Mouse (Mus musculus) embryonic facial prominence, embryonic 11.5 days (tissue): ENCODE measurements around the gene Jmy. TPM values are rescaled to one million over a fixed set of nuclear protein-coding genes. Genes with fewer than 3 reads are reported as not detected.

Experiments
- ATAC-seq: fragments of 200-750 bp; cut with Nextera tagmentation; replicated peaks from 2 replicates; pipeline ENCODE4 v1.8.0; 2017; ENCODE audit warnings: low read depth; ENCODE audit not compliant: insufficient number of reproducible peaks, low FRiP score, low TSS enrichment
- DNase-seq: peaks from one replicate; pipeline ENCODE4 v3.0.0-alpha.2; 2015; ENCODE audit warnings: low spot score
- H3K27ac ChIP-seq: fragments of 300-500 bp; sonication (generic); replicated peaks from 2 replicates; pipeline ENCODE4 v1.5.1; 2014; ENCODE audit warnings: mild to moderate bottlenecking, low read depth, low read length, control low read depth
- H3K27me3 ChIP-seq: fragments of 300-500 bp; sonication (generic); 2 replicates; pipeline ENCODE4 v1.6.1; 2014; ENCODE audit warnings: mild to moderate bottlenecking, low read length, moderate library complexity, mixed read lengths; ENCODE audit not compliant: control insufficient read depth, insufficient read depth
- H3K36me3 ChIP-seq: fragments of 300-500 bp; sonication (generic); replicated peaks from 2 replicates; pipeline ENCODE4 v1.6.1; 2014; ENCODE audit warnings: low read depth, mild to moderate bottlenecking, low read length, moderate library complexity, mixed read lengths; ENCODE audit not compliant: control insufficient read depth, insufficient read depth
- H3K4me1 ChIP-seq: fragments of 300-500 bp; sonication (generic); 2 replicates; pipeline ENCODE4 v1.6.1; 2014; ENCODE audit warnings: low read length, mixed read lengths; ENCODE audit not compliant: control insufficient read depth, insufficient read depth
- H3K4me2 ChIP-seq: fragments of 300-500 bp; sonication (generic); 2 replicates; pipeline ENCODE4 v1.6.1; 2014; ENCODE audit warnings: low read depth, mild to moderate bottlenecking, control low read depth, low read length, moderate library complexity
- H3K4me3 ChIP-seq: fragments of 300-500 bp; sonication (generic); 2 replicates; pipeline ENCODE4 v1.5.1; 2014; ENCODE audit warnings: low read depth, low read length, control low read depth
- H3K9ac ChIP-seq: fragments of 300-500 bp; sonication (generic); replicated peaks from 2 replicates; pipeline ENCODE4 v1.6.1; 2014; ENCODE audit warnings: mild to moderate bottlenecking, control low read depth, low read length
- H3K9me3 ChIP-seq: fragments of 300-500 bp; sonication (generic); replicated peaks from 2 replicates; pipeline ENCODE4 v1.6.1; 2016; ENCODE audit warnings: mild to moderate bottlenecking, low read length, inconsistent platforms, mixed read lengths; ENCODE audit not compliant: control insufficient read depth
- WGBS: fragments of 180-500 bp; shearing (Covaris S2); extraction: QIAGEN DNeasy Blood & Tissue Kit; methylation state at CpG from one replicate; pipeline ENCODE4 v1.1.7; 2014; 5-methylcytosine and 5-hydroxymethylcytosine counted together
- polyA plus RNA-seq: library from polyadenylated mRNA; unstranded; fragments of >200 nt; fragmentation: Nextera tagmentation; extraction: Ambion mirVana; gene quantifications from 2 replicates; pipeline ENCODE4 v1.2.1, GENCODE M21; 2014

Gene Jmy
- polyA plus RNA-seq, 1 experiment from 2014 or later, result 4.3 TPM

DNA sequence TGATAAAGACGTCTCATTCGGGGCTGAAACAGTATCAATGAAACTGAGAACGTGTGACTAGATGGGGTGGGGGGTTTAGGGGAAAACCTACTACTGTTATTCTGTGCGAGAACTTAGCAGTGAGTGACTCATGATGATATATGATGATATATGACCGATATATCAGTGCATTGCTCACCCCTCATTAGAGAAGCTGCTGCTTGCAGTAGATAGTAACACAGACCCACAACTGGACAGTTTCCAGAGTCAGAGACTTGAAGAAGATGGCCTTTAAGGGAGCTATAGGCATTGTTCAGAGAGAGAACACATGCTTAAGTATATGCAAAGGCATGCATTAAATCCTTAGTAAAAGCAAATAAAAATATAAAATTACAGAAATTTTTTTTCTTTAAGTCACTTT lies 92.8 kb downstream of the Jmy start:
- 95% methylated on average over 5 of the region's 5 CpGs for WGBS
- Histone ChIP-seq H3K27ac (no peak overlapping the region), H3K4me2 (no peak overlapping the region), H3K9ac (no peak overlapping the region), H3K27me3 (no peaks in the 10 kb centered on the region), H3K4me1 (no peaks in the 10 kb centered on the region), H3K9me3 (no peaks in the 10 kb centered on the region), H3K4me3 (no peak overlapping the region), H3K36me3 (no peaks in the 10 kb centered on the region)
- DNase-seq (no peak), ATAC-seq (no peak)

GRCm38 (mm10) chr13:93401947-93402346 lies 97.7 kb downstream of the Jmy start:
- Histone ChIP-seq H3K36me3 (no peaks in the 10 kb centered on the region), H3K4me2 (no peak overlapping the region), H3K9me3 (no peaks in the 10 kb centered on the region), H3K4me3 (no peak overlapping the region), H3K4me1 (no peaks in the 10 kb centered on the region), H3K9ac (no peak overlapping the region), H3K27ac (no peak overlapping the region), H3K27me3 (no peaks in the 10 kb centered on the region)
- 92% methylated on average over 7 of the region's 7 CpGs for WGBS
- ATAC-seq (no peak), DNase-seq (no peak)

GRCm38 (mm10) chr13:93399710-93400216 lies 99.8 kb downstream of the Jmy start:
- no peak for ATAC-seq
- no peaks in the 10 kb centered on the region for H3K4me1 ChIP-seq

GRCm38 (mm10) chr13:93389242-93389625 lies 110.4 kb downstream of the Jmy start:
- DNase-seq (no peak), ATAC-seq (no peak)
- WGBS, result 45% methylated on average over 2 of the region's 2 CpGs
- H3K4me3 ChIP-seq, result no peak overlapping the region
- H3K4me1 ChIP-seq, result no peaks in the 10 kb centered on the region
- no peak overlapping the region for H3K4me2 ChIP-seq
- H3K36me3 ChIP-seq, result no peaks in the 10 kb centered on the region
- no peaks in the 10 kb centered on the region for H3K9me3 ChIP-seq
- no peaks in the 10 kb centered on the region for H3K27me3 ChIP-seq
- no peak overlapping the region for H3K9ac ChIP-seq
- H3K27ac ChIP-seq, result no peak overlapping the region

More at GRCm38 (mm10) chr13:93399710-93400216, 99.8 kb downstream of the Jmy start:
- no peak overlapping the region for H3K9ac ChIP-seq
- no peak for DNase-seq
- 70% methylated on average over 5 of the region's 5 CpGs for WGBS
- H3K4me2 ChIP-seq, result no peak overlapping the region
- H3K4me3 ChIP-seq, result no peak overlapping the region
- H3K27ac ChIP-seq, result no peak overlapping the region
- no peaks in the 10 kb centered on the region for H3K36me3 ChIP-seq
- no peaks in the 10 kb centered on the region for H3K27me3 ChIP-seq
- no peaks in the 10 kb centered on the region for H3K9me3 ChIP-seq

GRCm38 (mm10) chr13:93388594-93389241 lies 110.9 kb downstream of the Jmy start:
- no peaks in the 10 kb centered on the region for H3K36me3 ChIP-seq
- H3K4me2 ChIP-seq, result no peak overlapping the region
- no peak overlapping the region for H3K4me3 ChIP-seq
- no peaks in the 10 kb centered on the region for H3K9me3 ChIP-seq
- DNase-seq (no peak), ATAC-seq (no peak)
- WGBS, result 83% methylated on average over 7 of the region's 7 CpGs
- H3K4me1 ChIP-seq, result no peaks in the 10 kb centered on the region
- no peaks in the 10 kb centered on the region for H3K27me3 ChIP-seq
- no peak overlapping the region for H3K27ac ChIP-seq
- no peak overlapping the region for H3K9ac ChIP-seq

DNA sequence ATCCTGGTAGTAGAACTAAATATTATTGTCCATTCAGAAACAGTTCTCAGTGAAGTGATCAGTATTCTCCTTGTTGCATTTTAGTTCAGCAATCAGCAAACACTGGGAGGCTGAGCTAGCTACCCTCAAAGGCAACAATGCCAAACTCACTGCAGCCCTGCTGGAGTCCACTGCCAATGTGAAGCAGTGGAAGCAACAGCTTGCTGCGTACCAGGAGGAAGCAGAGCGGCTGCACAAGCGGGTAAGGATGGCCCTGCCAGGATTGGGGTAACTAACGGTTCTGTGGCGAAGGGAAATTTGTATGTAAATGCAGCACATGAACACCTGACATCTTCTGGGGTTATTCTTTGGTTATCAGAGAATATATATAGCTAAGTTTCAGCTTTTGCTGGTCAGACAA lies 112.2 kb downstream of the Jmy start:
- no peaks in the 10 kb centered on the region for H3K36me3 ChIP-seq
- no peak overlapping the region for H3K9ac ChIP-seq
- DNase-seq (no peak), ATAC-seq (no peak)
- H3K27me3 ChIP-seq, result no peaks in the 10 kb centered on the region
- no peak overlapping the region for H3K27ac ChIP-seq
- no peak overlapping the region for H3K4me2 ChIP-seq
- 88% methylated on average over 5 of the region's 5 CpGs for WGBS
- H3K4me1 ChIP-seq, result no peaks in the 10 kb centered on the region
- no peaks in the 10 kb centered on the region for H3K9me3 ChIP-seq
- H3K4me3 ChIP-seq, result no peak overlapping the region

DNA sequence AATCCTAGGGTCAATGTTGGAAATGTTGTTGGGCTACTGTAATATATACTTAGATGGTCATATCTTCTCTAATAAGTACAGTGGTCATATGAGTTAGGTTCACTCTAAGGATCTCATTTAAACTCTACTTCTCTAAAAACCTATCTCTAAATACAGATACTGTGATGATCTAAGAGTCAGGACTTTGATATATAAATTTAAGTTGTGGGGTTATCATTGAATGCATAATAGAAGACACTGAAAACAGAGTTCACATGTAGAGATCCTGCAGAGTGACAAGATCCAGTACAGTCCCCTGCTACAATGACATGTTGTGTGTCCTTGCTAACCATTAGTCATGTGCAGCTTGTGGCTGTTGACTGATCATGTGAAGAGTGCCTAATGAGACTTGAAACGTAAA lies 114.5 kb downstream of the Jmy start:
- Histone ChIP-seq H3K9me3 (no peaks in the 10 kb centered on the region), H3K36me3 (no peaks in the 10 kb centered on the region), H3K4me1 (no peaks in the 10 kb centered on the region), H3K4me3 (no peak overlapping the region), H3K27me3 (no peaks in the 10 kb centered on the region), H3K4me2 (no peak overlapping the region), H3K9ac (no peak overlapping the region), H3K27ac (no peak overlapping the region)
- ATAC-seq (no peak), DNase-seq (no peak)
- WGBS, result 90% methylated on average over 1 of the region's 1 CpGs

DNA sequence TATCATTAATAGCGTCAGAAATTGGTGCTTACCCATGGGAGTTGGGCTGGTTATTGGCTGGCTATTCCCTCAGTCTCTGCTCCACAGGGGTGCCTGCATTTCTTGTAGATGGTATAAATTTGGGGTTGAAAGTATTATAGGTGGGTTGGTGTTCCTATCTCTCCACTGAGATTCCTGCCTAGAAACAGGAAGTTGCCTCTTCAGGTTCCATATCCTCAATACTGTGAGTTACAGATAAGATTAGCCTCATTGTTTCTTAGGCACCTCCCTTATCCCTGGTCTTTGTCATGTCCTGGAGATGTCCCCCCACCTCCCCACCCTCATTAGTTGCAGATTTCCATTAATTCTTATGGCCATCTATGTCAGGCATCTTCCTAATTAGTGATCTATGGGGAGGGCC lies 115.1 kb downstream of the Jmy start:
- no peak for ATAC-seq
- WGBS, result 85% methylated on average over 1 of the region's 1 CpGs
- no peak overlapping the region for H3K9ac ChIP-seq

More for the DNA sequence above, 115.1 kb downstream of the Jmy start:
- Histone ChIP-seq H3K4me2 (no peak overlapping the region), H3K4me3 (no peak overlapping the region), H3K27me3 (no peaks in the 10 kb centered on the region), H3K9me3 (no peaks in the 10 kb centered on the region), H3K36me3 (no peaks in the 10 kb centered on the region), H3K27ac (no peak overlapping the region), H3K4me1 (no peaks in the 10 kb centered on the region)
- DNase-seq, result no peak
